Mouse (Mus musculus) embryonic facial prominence, embryonic 14.5 days (tissue): ENCODE data around the gene Gtf3a. TPM values are rescaled to one million over a fixed set of nuclear protein-coding genes. Genes with fewer than 3 reads are reported as not detected.

Experiments
- ATAC-seq: fragments of 200-750 bp; cut with Nextera tagmentation; 2 replicates; pipeline ENCODE4 v1.8.0; 2017; ENCODE audit warnings: low read depth, moderate number of reproducible peaks, moderate TSS enrichment
- DNase-seq: peaks from one replicate; pipeline ENCODE4 v3.0.0-alpha.2; 2015; ENCODE audit warnings: low spot score
- H3K27ac ChIP-seq: fragments of 300-500 bp; sonication (generic); replicated peaks from 2 replicates; pipeline ENCODE4 v1.5.1; 2014; ENCODE audit warnings: low read depth, mild to moderate bottlenecking, low read length, moderate library complexity
- H3K27me3 ChIP-seq: fragments of 300-500 bp; sonication (generic); replicated peaks from 2 replicates; pipeline ENCODE4 v1.6.1; 2014; ENCODE audit warnings: low read length; ENCODE audit not compliant: control insufficient read depth, insufficient read depth
- H3K36me3 ChIP-seq: fragments of 300-500 bp; sonication (generic); 2 replicates; pipeline ENCODE4 v1.6.1; 2014; ENCODE audit warnings: low read length, mixed read lengths; ENCODE audit not compliant: control insufficient read depth, insufficient read depth
- H3K4me1 ChIP-seq: fragments of 300-500 bp; sonication (generic); 2 replicates; pipeline ENCODE4 v1.6.1; 2014; ENCODE audit warnings: antibody characterized with exemption, low read length; ENCODE audit not compliant: control insufficient read depth, insufficient read depth
- H3K4me2 ChIP-seq: fragments of 300-500 bp; sonication (generic); 2 replicates; pipeline ENCODE4 v1.6.1; 2014; ENCODE audit warnings: low read depth, mild to moderate bottlenecking, low read length, moderate library complexity, mixed read lengths
- H3K4me3 ChIP-seq: fragments of 300-500 bp; sonication (generic); 2 replicates; pipeline ENCODE4 v1.5.1; 2014; ENCODE audit warnings: low read depth, mild to moderate bottlenecking, low read length
- H3K9ac ChIP-seq: fragments of 300-500 bp; sonication (generic); 2 replicates; pipeline ENCODE4 v1.6.1; 2014; ENCODE audit warnings: low read depth, mild to moderate bottlenecking, low read length, moderate library complexity, mixed read lengths
- H3K9me3 ChIP-seq: fragments of 300-500 bp; sonication (generic); 2 replicates; pipeline ENCODE4 v1.6.1; 2016; ENCODE audit warnings: low read length; ENCODE audit not compliant: control insufficient read depth
- WGBS: fragments of 180-500 bp; shearing (Covaris S2); extraction: QIAGEN DNeasy Blood & Tissue Kit; methylation state at CpG from one replicate; pipeline ENCODE4 v1.1.7; 2014; 5-methylcytosine and 5-hydroxymethylcytosine counted together
- polyA plus RNA-seq: library from polyadenylated mRNA; unstranded; fragments of >200 nt; fragmentation: Nextera tagmentation; extraction: Ambion mirVana; gene quantifications from 2 replicates; pipeline ENCODE4 v1.2.1, GENCODE M21; 2014

The Gtf3a gene
- polyA plus RNA-seq, 1 experiment from 2014 or later: 86.0 TPM

- Histone ChIP-seq H3K4me3 (no peak overlapping the region), H3K9ac (no peak overlapping the region), H3K36me3 (no peaks in the 10 kb centered on the region), H3K9me3 (peaks cover 3% of the 10 kb centered on the region; the same call in 1 of the 2 replicates), H3K27me3 (no peaks in the 10 kb centered on the region), H3K4me2 (no peak overlapping the region), H3K27ac (no peak overlapping the region), H3K4me1 (no peaks in the 10 kb centered on the region)
- no peak for ATAC-seq
- WGBS: 58% methylated on average over 1 of the region's 1 CpGs
- no peak for DNase-seq
Observed at GRCm38 (mm10) chr5:147003303-147003702, 54.8 kb downstream of the Gtf3a start.

Other genes starting within 250 kb of the Gtf3a start
- 14.0 and 14.2 TPM in 2 replicates for gene Usp12, start 153.7 kb upstream of the Gtf3a start, polyA plus RNA-seq
- 666 and 723 TPM in 2 replicates for gene Rpl21, start 115.8 kb upstream of the Gtf3a start, polyA plus RNA-seq
- 8.5 and 9.5 TPM in 2 replicates for gene Rasl11a, start 103.6 kb upstream of the Gtf3a start, polyA plus RNA-seq
- 19.5 and 26.1 TPM in 2 replicates for gene Mtif3, start 15.1 kb downstream of the Gtf3a start, polyA plus RNA-seq
- gene Lnx2, start 127.9 kb downstream of the Gtf3a start, polyA plus RNA-seq: 13.7 and 13.9 TPM in 2 replicates
- 138 and 147 TPM in 2 replicates for gene Polr1d, start 128.4 kb downstream of the Gtf3a start, polyA plus RNA-seq
- gene Gsx1, start 240.0 kb downstream of the Gtf3a start, polyA plus RNA-seq: not detected in 2 replicates